Mouse (Mus musculus) brain, embryonic 14.5 days (tissue): ENCODE results near the gene Ybx3.

Source experiments
- CTCF ChIP-seq: fragments of 200-500 bp; IDR thresholded peaks from 2 replicates; pipeline ENCODE4 v1.5.1; 2012; ENCODE audit warnings: inconsistent platforms, mild to moderate bottlenecking, moderate library complexity, borderline replicate concordance; ENCODE audit not compliant: insufficient read depth, insufficient read length; ENCODE audit errors: extremely low read depth
- POLR2A ChIP-seq: fragments of 200-500 bp; IDR thresholded peaks from 2 replicates; pipeline ENCODE4 v1.6.1; 2012; ENCODE audit warnings: mild to moderate bottlenecking, inconsistent platforms, borderline replicate concordance; ENCODE audit not compliant: poor library complexity, insufficient read depth, insufficient read length, severe bottlenecking; ENCODE audit errors: extremely low read depth

DNA sequence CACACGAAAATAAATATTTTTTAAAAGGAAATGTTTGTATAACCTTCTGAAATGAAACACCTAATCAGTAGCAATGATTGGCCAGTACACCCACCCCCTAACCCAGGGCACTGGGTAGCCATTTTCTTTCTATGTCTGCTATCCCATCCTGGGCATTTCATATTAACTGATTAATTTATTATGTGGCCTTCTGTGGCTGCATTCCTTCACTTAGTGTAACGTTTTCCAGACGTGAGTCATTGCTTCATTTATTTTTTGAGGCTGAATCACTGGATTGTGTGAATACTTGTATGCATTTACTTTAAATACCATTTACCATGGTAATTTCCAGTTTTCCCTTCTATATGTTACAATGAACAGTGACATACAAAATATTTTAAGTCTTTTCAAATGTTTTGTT is 48.2 kb downstream of the Ybx3 start:
- no peak for TF ChIP-seq CTCF
- TF ChIP-seq POLR2A: no peak
